Mouse (Mus musculus) testis, adult 2 months (tissue): ENCODE results near the gene Olfr456.
"Not testable (repeated sequence)": the region's sequence is repeated elsewhere in the genome, so short reads cannot be mapped to it uniquely, and the experiment has no call there.

Experiments
- CTCF ChIP-seq: fragments of 200-500 bp; IDR thresholded peaks from 2 replicates; pipeline ENCODE4 v1.5.1; 2012; ENCODE audit warnings: low read depth, mild to moderate bottlenecking, inconsistent platforms, low read length, moderate library complexity; ENCODE audit not compliant: control insufficient read depth, insufficient read depth, insufficient replicate concordance
- POLR2A ChIP-seq: fragments of 200-500 bp; IDR thresholded peaks from 2 replicates; pipeline ENCODE4 v1.6.1; 2012; ENCODE audit warnings: low read depth, mild to moderate bottlenecking, inconsistent platforms, low read length, moderate library complexity; ENCODE audit not compliant: control insufficient read depth

- not testable (repeated sequence) for TF ChIP-seq POLR2A, CTCF
Observed at GRCm38 (mm10) chr6:42471298-42471697, 15.7 kb downstream of the Olfr456 start.
